In genomic region chr10:68054131-68054530, GRCm38 (mm10) we compare ENCODE assay signal across 14 mouse cellular contexts.
"Had no signal": no experiment of that assay in that cellular context is flagged by ENCODE, and none has a peak within 500 bp of the region (broad histone marks: within the 10 kb centered on the region; RNA-seq: fewer than 3 reads in every experiment).

No protein-coding gene starts in this region.

- H3K27me3 ChIP-seq: limb, embryonic 12.5 days; liver, embryonic 13.5 days; lung, embryonic 15.5 days had no signal

- DNase-seq: kidney, adult 11 months; kidney, adult 9 months; kidney, postnatal 36 days; liver; liver, embryonic 13.5 days; liver, postnatal 0 days; lung, postnatal 14 days had no signal

- H3K4me1 ChIP-seq: limb, embryonic 12.5 days; liver, embryonic 13.5 days; midbrain, embryonic 12.5 days had no signal

- H3K27ac ChIP-seq: kidney, postnatal 0 days; layer of hippocampus, adult 2 months; limb, embryonic 12.5 days; liver, embryonic 13.5 days; lung, embryonic 15.5 days; midbrain, embryonic 12.5 days; stomach, postnatal 0 days had no signal

- H3K36me3 ChIP-seq: limb, embryonic 12.5 days; liver, embryonic 13.5 days; lung, embryonic 15.5 days; midbrain, embryonic 12.5 days had no signal

- ATAC-seq: liver, postnatal 0 days; midbrain, embryonic 16.5 days had no signal

- H3K4me3 ChIP-seq: layer of hippocampus, adult 2 months; limb, embryonic 12.5 days; liver, embryonic 13.5 days; lung, embryonic 15.5 days; midbrain, embryonic 12.5 days had no signal
